Mouse (Mus musculus) megakaryocyte, embryonic 14.5 days (primary cell): ENCODE measurements around the gene Srms. TPM values are rescaled to one million over a fixed set of nuclear protein-coding genes. Genes with fewer than 3 reads are reported as not detected.

Source experiments
- H3K27me3 ChIP-seq: replicated peaks from 2 replicates; pipeline ENCODE3; 2012; ENCODE audit warnings: inconsistent platforms
- H3K36me3 ChIP-seq: replicated peaks from 2 replicates; pipeline ENCODE3; 2012; ENCODE audit warnings: low read length, inconsistent platforms, mixed read lengths
- H3K4me1 ChIP-seq: 2 replicates; pipeline ENCODE4 v1.6.1; 2012; ENCODE audit warnings: inconsistent platforms
- H3K4me3 ChIP-seq: replicated peaks from 2 replicates; pipeline ENCODE3; 2012; ENCODE audit warnings: moderate library complexity, mild to moderate bottlenecking, inconsistent platforms
- H3K9me3 ChIP-seq: 2 replicates; pipeline ENCODE4 v1.6.1; 2012; ENCODE audit warnings: inconsistent platforms
- FLI1 ChIP-seq: IDR thresholded peaks from 2 replicates; pipeline ENCODE4 v1.6.1; 2012; ENCODE audit warnings: low read length, inconsistent platforms, mixed read lengths
- GATA1 ChIP-seq: IDR thresholded peaks from 3 replicates; pipeline ENCODE4 v1.6.1; 2012; ENCODE audit warnings: mixed read lengths, low read length, inconsistent platforms, borderline replicate concordance
- polyA plus RNA-seq: library from polyadenylated mRNA; stranded (reverse); fragments of >175 nt; gene quantifications from 2 replicates; pipeline ENCODE4 v1.2.3, GENCODE M21; 2012; ENCODE audit warnings: low replicate concordance; ENCODE audit not compliant: insufficient read depth

Srms gene
- polyA plus RNA-seq, 1 experiment, result not detected

GRCm38 (mm10) chr2:181180898-181181297 lies 32.1 kb downstream of the Srms start:
- TF ChIP-seq FLI1 (no peak), GATA1 (no peak)
- Histone ChIP-seq H3K4me3 (no peak overlapping the region), H3K36me3 (no peaks in the 10 kb centered on the region), H3K4me1 (no peaks in the 10 kb centered on the region; the same call in 1 of the 2 replicates), H3K27me3 (peaks cover 54% of the 10 kb centered on the region), H3K9me3 (no peaks in the 10 kb centered on the region)

- H3K27me3 ChIP-seq, result peaks cover 35% of the 10 kb centered on the region
- no peaks in the 10 kb centered on the region for H3K36me3 ChIP-seq
- H3K9me3 ChIP-seq, result no peaks in the 10 kb centered on the region
- no peak overlapping the region for H3K4me3 ChIP-seq
- TF ChIP-seq FLI1, result no peak
- no peaks in the 10 kb centered on the region for H3K4me1 ChIP-seq
These were observed 34.5 kb downstream of the Srms start for GRCm38 (mm10) chr2:181178471-181178870.

DNA sequence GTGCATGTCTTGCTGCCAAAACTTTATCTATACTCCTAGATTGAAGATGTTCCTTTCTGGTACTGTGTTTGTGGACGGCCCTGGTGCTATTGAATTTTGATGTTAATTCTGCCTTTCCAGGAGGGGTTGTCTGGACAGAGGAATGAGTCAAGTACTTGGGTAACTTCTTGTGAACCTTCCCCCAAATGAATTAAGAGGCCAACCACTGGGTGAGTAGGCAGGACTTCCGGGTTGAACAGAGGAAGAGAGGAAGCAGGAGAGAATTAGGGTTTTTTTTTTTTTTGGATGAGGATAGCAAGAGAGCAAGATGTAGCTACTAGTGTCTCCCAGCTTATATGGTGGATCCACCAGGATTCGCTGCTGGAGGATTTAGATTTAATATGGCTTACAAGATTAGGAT lies 35.0 kb downstream of the Srms start:
- H3K4me1 ChIP-seq, result no peaks in the 10 kb centered on the region
- H3K4me3 ChIP-seq, result no peak overlapping the region
- peaks cover 33% of the 10 kb centered on the region for H3K27me3 ChIP-seq
- TF ChIP-seq GATA1 (no peak), FLI1 (no peak)
- H3K36me3 ChIP-seq, result no peaks in the 10 kb centered on the region
- no peaks in the 10 kb centered on the region for H3K9me3 ChIP-seq

GRCm38 (mm10) chr2:181174646-181175045 lies 38.3 kb downstream of the Srms start:
- TF ChIP-seq FLI1 (no peak), GATA1 (no peak)
- no peaks in the 10 kb centered on the region for H3K36me3 ChIP-seq
- H3K4me3 ChIP-seq, result no peak overlapping the region

GRCm38 (mm10) chr2:181166469-181166868 lies 46.5 kb downstream of the Srms start:
- no peaks in the 10 kb centered on the region for H3K36me3 ChIP-seq
- TF ChIP-seq GATA1 (no peak), FLI1 (no peak)
- no peaks in the 10 kb centered on the region for H3K4me1 ChIP-seq
- H3K27me3 ChIP-seq, result peaks cover 36% of the 10 kb centered on the region
- peaks cover 18% of the 10 kb centered on the region; the same call in 1 of the 2 replicates for H3K9me3 ChIP-seq
- no peak overlapping the region for H3K4me3 ChIP-seq

More at GRCm38 (mm10) chr2:181174646-181175045, 38.3 kb downstream of the Srms start:
- Histone ChIP-seq H3K9me3 (peaks cover 2% of the 10 kb centered on the region; the same call in 1 of the 2 replicates), H3K27me3 (peaks cover 16% of the 10 kb centered on the region), H3K4me1 (no peaks in the 10 kb centered on the region)

- H3K9me3 ChIP-seq, result peaks cover 5% of the 10 kb centered on the region; the same call in 1 of the 2 replicates
- H3K4me1 ChIP-seq, result peaks cover 29% of the 10 kb centered on the region
- H3K27me3 ChIP-seq, result peaks cover 64% of the 10 kb centered on the region
- H3K36me3 ChIP-seq, result no peaks in the 10 kb centered on the region
- no peak for TF ChIP-seq FLI1
- TF ChIP-seq GATA1, result no peak
- no peak overlapping the region for H3K4me3 ChIP-seq
These were observed 52.2 kb downstream of the Srms start for GRCm38 (mm10) chr2:181160821-181161220.

GRCm38 (mm10) chr2:181159771-181160170 lies 53.2 kb downstream of the Srms start:
- peaks cover 5% of the 10 kb centered on the region; the same call in 1 of the 2 replicates for H3K9me3 ChIP-seq
- H3K4me3 ChIP-seq, result no peak overlapping the region
- H3K36me3 ChIP-seq, result no peaks in the 10 kb centered on the region
- peaks cover 29% of the 10 kb centered on the region for H3K4me1 ChIP-seq
- H3K27me3 ChIP-seq, result peaks cover 68% of the 10 kb centered on the region
- TF ChIP-seq GATA1, result no peak
- TF ChIP-seq FLI1, result no peak

DNA sequence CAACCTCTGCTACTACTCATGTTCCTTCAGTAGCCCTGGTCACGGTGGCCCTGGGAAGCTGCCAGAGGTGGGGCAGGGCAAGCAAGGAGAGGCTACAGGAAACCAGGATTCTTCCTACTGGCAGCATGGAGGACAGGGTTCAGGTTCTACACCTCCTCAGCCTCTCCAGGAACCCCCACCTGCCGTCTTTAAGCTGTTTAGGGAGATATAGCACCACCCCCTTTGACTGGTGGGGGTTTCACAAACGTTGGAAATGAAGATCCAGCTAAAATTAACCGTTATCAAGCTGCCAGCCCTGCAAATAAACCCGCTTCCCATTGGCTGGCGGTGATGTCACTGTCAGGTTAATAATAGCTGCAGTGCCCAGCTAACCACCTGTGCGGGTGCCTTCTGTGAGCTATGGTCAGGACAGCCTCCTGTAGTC lies 53.9 kb downstream of the Srms start:
- Histone ChIP-seq H3K27me3 (peaks cover 73% of the 10 kb centered on the region), H3K36me3 (no peaks in the 10 kb centered on the region), H3K9me3 (peaks cover 5% of the 10 kb centered on the region; the same call in 1 of the 2 replicates), H3K4me1 (peaks cover 29% of the 10 kb centered on the region), H3K4me3 (no peak overlapping the region)
- TF ChIP-seq FLI1 (no peak), GATA1 (no peak)

- peaks cover 2% of the 10 kb centered on the region; the same call in 1 of the 2 replicates for H3K9me3 ChIP-seq
- H3K27me3 ChIP-seq, result peaks cover 76% of the 10 kb centered on the region
- no peaks in the 10 kb centered on the region for H3K36me3 ChIP-seq
- H3K4me3 ChIP-seq, result no peak overlapping the region
- TF ChIP-seq FLI1 (no peak), GATA1 (no peak)
- H3K4me1 ChIP-seq, result peaks cover 29% of the 10 kb centered on the region
These were observed 54.5 kb downstream of the Srms start for GRCm38 (mm10) chr2:181158471-181158870.

GRCm38 (mm10) chr2:181157716-181158302 lies 55.2 kb downstream of the Srms start:
- Histone ChIP-seq H3K36me3 (no peaks in the 10 kb centered on the region), H3K27me3 (peaks cover 79% of the 10 kb centered on the region), H3K4me1 (peaks cover 29% of the 10 kb centered on the region), H3K4me3 (no peak overlapping the region), H3K9me3 (no peaks in the 10 kb centered on the region)
- TF ChIP-seq GATA1, result no peak

- TF ChIP-seq FLI1 (no peak), GATA1 (no peak)
- H3K4me3 ChIP-seq, result no peak overlapping the region
- H3K36me3 ChIP-seq, result no peaks in the 10 kb centered on the region
- peaks cover 29% of the 10 kb centered on the region for H3K4me1 ChIP-seq
- peaks cover 81% of the 10 kb centered on the region for H3K27me3 ChIP-seq
- no peaks in the 10 kb centered on the region for H3K9me3 ChIP-seq
These were observed 55.8 kb downstream of the Srms start for GRCm38 (mm10) chr2:181157180-181157579.
